Mouse (Mus musculus) embryo, embryonic 10.5 days (tissue): ENCODE results near the gene Ogfod1.

ENCODE experiments used
- DNase-seq: peaks from one replicate; pipeline ENCODE4 v3.0.0-alpha.2; 2015; ENCODE audit warnings: low spot score

The Ogfod1 gene

DNA sequence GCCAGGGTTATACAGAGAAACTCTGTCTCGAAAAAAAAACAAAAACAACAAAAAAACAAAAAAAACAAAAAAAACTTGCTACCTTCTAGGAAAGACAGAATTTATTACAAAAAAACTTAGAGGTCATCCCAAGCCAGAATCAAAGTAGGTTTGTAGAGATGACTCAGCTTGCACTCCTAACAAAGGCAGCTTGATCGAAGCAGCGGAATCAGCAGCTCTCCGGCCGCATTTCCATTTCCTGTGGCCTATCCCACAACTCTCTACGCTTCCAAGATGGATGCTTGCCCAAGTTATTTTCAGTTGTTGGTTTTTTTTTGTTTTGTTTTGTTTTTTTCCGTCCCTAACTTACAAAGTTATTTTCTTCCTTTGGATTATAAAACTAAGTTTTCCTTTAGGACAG is 31.8 kb downstream of the Ogfod1 start:
- DNase-seq = no peak

DNA sequence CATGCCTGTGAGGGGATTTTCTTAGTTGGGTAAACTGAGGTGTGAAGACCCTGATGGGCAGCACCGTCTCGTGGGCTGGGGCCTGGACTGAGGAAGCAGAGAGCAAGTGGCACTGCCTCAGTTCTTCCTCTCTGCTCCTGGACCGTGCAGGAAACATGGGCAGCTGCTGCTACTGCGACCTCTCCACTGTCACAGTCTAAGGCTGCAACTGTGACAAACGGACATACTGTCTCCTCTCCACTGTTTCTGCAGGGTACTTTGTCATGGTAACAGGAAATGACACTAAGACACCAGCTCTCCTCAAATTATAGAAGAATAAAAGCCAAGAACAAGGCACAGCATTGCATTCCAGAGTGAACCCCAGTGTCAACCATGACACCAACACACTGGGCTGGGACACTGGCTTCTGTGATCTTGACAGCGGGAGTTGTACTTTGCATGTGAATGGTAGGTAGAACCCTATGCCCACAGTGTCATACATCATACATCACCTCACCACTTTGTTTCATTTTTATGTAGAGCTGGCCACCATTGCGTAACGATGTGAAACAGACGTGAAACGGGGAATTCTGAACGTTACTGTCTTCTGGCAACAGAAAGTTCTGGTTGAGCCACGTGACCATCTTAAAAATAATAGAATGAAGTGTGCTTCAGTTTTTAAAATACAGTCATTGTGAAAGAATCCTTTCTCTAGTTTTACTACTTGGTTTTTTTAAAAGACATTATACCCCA is 39.6 kb downstream of the Ogfod1 start:
- DNase-seq = no peak

DNA sequence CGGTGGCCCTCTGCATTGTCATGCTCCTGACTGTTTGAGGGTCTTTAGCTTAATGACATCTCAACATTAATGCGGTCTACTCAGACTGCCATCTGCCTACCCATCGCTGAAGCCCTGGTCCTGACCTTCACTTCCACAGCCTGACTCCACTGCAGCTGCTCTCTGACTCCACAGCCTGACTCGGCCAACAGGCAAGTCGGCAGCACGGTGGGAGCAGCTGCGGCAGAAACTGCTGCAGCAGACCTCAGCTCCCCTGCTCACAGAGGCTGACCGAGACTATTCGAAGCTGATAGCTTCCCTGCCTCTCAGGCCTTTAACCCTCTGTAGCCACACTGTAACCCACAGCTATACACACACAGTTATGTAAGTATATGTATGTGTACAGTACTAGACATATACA is 51.0 kb downstream of the Ogfod1 start:
- DNase-seq = no peak

DNA sequence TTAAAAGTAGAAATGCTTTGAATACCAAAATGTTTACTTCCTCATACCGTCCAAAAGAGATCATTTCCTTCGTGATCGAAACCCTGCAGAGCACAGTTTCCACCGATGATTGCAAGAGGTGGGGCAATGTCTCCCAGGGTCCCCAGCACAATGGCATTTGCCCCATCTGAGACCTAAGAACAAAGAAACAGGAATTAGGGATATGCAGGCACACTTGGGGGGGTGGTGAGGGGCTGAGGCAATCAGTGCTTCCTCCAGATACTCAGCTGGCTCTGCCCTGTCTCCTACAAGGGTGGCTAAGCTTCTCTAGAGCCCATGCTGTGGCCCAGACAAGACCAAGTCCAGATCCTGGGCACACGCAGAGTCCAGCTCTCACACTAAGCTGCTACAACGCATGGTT is 52.7 kb downstream of the Ogfod1 start:
- no peak for DNase-seq

DNA sequence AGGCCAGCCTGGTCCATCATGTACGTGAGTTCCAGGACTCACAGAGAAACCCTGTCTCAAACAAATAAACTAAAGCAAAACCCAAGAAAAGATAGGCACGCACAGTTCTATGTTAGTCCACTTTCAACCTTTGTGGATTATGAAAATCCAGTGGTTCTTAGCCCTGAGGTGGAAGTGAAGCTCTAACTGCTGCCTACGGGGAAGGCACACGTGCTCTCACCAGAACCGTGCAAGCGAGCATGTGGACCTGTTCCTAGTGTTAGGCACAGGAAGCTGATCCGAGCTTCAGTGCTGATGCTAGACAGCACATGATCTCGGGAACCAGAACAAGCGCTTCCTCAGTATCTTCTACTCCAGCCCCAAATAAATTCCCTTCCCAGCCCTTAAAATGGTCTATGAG is 55.9 kb downstream of the Ogfod1 start:
- DNase-seq = no peak

DNA sequence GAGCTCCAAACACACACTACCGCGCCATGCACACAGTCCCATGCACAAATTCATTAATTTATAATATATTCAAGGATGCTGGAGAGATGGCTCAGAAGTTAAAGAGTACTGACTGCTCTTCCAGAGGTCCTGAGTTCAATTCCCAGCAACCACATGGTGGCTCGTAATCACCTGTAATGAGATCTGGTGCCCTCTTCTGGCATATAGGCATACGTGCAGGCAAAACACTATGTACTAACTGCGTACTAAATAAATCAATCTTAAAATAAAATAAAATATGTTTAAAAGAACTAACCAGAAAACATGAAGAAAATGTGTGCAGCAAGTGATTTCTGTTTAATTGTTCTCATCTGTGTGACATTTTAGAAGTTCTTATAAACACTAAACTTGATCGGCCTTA is 57.3 kb downstream of the Ogfod1 start:
- DNase-seq = no peak

DNA sequence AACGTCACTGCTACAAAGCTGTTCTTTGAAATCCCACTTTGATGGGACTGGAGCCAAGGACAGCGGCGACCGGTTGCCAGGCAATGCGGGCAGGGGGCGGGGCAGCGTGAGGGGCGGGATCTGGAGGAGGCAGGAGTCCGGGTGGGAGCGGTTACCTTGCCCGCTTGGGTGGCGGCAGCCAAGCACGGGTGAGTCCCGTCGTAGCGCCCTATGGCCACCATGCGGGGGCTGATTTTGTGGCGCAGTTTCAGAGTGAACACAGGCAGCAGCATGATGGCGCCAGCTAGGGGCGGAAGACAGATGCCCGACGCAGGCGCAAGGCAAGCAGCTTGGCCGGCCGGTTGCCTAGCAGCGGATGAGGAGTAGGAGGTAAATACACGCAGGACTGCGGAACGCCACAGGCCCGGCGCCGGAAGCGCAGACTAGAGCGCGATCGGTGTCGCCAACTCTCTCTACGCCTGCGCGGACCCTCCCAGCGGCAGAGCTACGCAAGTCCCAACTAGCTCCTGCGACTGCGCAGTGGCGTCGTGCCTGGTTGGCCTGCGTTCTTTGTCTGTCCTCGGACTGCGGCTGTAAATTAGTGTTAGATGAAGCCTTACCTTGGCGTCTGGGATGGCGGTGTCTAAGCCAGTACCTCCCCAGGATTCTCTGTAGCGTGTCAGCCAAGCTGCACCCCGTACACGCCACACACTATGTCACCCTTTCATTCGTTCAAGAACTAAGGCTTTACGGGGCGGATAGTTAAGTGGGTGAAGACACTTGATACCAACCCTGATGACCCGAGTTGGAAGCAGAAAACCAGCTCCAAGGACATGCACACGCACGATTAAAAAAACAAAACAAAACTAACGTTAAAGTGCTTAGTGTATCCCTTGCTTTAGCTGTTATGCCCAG is 61.3 kb downstream of the Ogfod1 start, which contains the start of gene Bbs2:
Gene Bbs2, minus strand, starts transcription at position 848 of the 894 bp plus-strand sequence.
- DNase-seq = peak; percentile 99

DNA sequence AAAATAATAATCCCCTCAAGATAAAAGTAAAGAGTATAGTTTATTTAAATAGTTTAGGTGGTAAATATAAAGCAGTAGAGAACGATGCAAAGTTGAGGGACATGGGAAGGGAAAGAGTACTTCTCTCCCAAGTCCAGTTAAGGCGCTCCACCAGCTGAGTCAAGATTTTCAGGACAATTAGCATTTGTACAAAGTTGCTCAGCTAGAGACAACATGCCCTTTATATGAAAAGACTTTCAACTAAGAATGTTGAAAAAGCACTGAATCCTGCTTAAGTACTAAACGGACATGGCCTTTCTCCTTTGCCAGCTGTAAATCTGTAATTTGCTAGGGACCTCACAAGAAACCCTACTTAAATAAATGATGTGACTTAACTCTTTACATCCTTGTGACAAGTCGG is 62.0 kb downstream of the Ogfod1 start:
- no peak for DNase-seq

DNA sequence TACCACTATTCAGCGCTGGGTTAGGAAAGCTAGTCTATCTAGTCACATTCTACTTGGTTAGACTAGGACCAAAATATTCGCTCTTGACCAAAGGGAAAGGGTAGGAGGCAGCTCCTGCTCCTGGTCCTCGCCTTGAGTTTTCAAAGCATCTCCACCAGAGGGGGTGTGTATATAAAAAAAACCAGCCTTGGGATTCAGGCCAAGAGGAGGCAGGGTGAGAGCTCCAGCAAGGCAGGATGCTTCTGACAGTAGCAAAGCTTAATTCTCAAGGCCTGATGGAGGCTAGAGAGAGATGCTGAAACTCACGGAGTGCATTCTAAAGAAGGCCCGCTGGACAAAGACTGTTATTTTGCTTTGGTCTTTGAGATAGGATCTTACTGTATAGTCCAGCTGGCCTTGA is 67.1 kb downstream of the Ogfod1 start:
- no peak for DNase-seq

DNA sequence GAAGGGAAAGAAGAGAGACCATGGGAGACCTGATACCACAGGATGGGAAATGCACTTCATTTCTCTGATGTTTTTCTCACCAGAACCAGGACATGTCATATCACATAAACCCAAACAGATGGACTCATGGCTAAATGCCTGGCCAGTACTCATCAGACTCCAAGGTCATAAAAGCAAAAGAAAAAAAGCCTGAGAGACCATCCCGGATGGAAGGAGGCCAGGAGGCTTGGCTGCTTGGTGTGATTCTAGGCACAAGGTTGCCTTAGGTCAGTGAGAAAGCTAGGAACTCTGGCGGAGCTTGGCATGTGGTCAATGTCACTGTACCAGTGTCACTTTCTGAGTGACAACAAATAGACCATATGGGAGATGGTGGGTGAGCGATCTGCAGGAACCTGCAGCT is 70.9 kb downstream of the Ogfod1 start:
- DNase-seq = no peak

DNA sequence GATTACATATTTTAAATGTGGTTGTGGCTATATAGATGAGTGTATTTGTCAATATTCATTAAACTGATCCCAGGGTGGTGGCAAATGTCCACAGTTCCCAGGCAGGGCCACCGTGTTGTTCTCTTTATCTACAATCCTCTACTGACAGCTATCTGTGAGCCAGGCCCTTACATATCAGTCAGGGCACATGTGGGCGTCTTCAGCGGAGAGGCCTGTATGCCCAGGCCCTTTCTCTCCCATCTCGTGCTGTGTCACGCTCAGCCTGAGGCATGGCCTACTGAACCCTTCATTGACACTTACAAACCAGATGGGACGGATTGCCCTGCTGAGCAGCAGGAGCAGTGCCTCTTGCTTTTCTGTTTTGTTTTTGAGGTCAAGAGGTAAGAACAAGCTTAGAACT is 72.4 kb downstream of the Ogfod1 start:
- no peak for DNase-seq

DNA sequence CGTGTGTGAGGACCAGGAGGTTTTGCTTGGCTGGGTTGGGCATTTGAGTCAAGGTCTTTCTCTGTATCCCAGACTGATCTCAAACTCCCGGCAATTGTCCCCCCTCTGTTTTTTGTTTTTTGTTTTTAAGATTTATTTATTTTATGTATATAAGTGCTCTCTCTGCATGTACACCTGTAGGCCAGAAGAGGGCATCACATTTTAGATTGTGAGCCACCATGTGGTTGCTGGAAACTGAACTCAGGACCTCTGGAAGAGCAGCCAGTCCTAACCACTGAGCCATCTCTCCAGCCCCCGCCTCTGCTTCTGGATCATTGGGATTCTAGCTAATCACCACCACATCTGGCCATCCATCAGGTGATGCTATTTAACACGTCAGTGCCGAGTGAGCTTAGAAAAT is 72.8 kb downstream of the Ogfod1 start:
- no peak for DNase-seq

DNA sequence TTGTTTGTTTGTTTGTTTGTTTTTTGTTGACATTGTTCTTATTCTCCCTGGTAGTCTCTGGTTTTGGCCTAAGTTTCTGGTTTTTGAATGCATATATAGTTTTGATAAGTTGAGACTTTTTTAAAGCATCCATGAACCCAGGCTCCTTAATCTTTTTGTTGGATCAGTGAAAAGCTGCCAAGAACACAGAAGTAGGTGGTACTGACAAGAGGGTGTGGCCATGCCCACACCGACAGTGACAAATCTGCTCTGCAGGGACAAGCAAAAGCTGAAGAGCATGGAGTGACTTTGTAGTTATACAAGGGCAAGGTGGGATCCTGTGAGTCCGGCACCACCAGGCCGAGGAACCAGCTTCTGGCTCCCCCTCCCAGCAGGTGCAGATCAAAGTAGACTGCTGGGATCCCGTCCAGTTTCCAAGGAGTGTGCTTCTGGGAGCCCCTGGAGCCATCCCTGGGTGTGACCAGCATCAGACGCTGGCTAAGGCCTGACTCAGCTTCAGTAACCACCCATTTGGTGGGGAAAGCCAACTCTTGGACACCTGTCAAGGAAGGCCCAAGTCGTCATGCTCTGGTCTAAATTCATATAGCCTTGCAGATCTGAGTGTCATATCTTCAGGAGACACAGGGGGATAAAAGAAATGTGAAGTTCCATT is 73.7 kb downstream of the Ogfod1 start:
- DNase-seq = no peak

DNA sequence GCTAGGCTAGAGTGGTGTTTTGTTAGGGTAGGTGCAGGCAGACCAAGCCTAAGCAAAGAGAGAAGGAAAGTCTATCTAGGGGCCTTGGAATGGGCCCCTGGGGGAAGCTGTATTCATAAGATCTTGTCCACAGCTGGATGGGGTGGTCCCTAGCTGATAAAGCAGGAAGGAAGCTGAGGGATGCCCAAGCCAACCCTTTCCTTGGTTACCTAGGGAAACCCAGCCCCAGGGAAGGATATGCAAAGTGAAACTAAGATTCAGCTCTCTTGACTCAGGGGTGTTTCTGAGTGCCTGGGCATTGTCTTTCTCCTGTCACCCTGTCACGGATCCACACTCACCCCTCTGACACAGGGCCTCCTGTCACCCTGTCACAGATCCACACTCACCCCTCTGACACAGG is 76.4 kb downstream of the Ogfod1 start:
- no peak for DNase-seq

DNA sequence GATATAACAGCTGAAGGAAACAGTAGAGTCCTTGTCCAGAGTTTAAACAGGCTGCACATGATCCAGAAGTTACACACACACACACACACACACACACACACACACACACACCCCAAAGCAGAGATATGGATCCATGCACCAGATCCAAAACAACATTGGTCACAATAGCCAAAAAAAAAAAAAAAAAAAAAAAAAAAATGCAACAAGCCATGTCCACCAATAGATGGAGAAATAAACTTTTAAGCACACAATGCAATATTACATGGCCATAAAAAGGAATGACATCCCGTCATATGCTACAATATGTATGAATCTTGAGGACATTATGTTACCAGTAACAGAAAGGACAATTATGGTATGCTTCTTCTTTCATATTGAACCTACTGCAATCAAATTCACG is 77.0 kb downstream of the Ogfod1 start:
- DNase-seq = no peak
